In genomic region chr3:75297026-75297757, GRCm38 (mm10) we compare ENCODE assay signal across 14 mouse cellular contexts. TPM values are rescaled to one million over a fixed set of nuclear protein-coding genes. Genes with fewer than 3 reads are reported as not detected.
DNase-seq lines count a peak whose midpoint lies in the region; ATAC-seq lines count a peak whose summit lies in the region.
"Had no signal": no experiment of that assay in that cellular context is flagged by ENCODE, and none has a peak within 500 bp of the region (broad histone marks: within the 10 kb centered on the region; RNA-seq: fewer than 3 reads in every experiment).

No protein-coding gene starts in this region.

- H3K4me2 ChIP-seq in embryonic facial prominence, embryonic 14.5 days (ENCODE audit: low read depth, low read length): no peak overlapping the region
- no peak overlapping the region for H3K4me2 ChIP-seq in forebrain, embryonic 15.5 days (replicated peaks)
- no peak overlapping the region for H3K4me2 ChIP-seq in midbrain, embryonic 16.5 days (ENCODE audit: low read length)
- H3K4me2 ChIP-seq: midbrain, embryonic 12.5 days had no signal

- no peak overlapping the region for H3K9ac ChIP-seq in embryonic facial prominence, embryonic 14.5 days (ENCODE audit: low read depth, low read length)
- no peak overlapping the region for H3K9ac ChIP-seq in forebrain, embryonic 15.5 days (replicated peaks)
- 0 out of 2 replicates have a peak overlapping the region, but pooled peaks have one; percentile 14 for H3K9ac ChIP-seq in midbrain, embryonic 16.5 days (ENCODE audit: low read depth, low read length)
- H3K9ac ChIP-seq: midbrain, embryonic 12.5 days had no signal

- H3K9me3 ChIP-seq in embryonic facial prominence, embryonic 14.5 days (ENCODE audit: control insufficient read depth, low read length): no peaks in the 10 kb centered on the region
- no peaks in the 10 kb centered on the region for H3K9me3 ChIP-seq in embryonic facial prominence, embryonic 10.5 days
- H3K9me3 ChIP-seq in forebrain, embryonic 15.5 days: no peaks in the 10 kb centered on the region
- no peaks in the 10 kb centered on the region for H3K9me3 ChIP-seq in midbrain, embryonic 16.5 days (replicated peaks; ENCODE audit: control insufficient read depth, low read length, poor library complexity, severe bottlenecking)
- H3K9me3 ChIP-seq: limb, embryonic 10.5 days; midbrain, embryonic 12.5 days had no signal

- 50% methylated on average over 2 of the region's 2 CpGs for WGBS in embryonic facial prominence, embryonic 14.5 days
- 75% methylated on average over 2 of the region's 2 CpGs for WGBS in embryonic facial prominence, embryonic 10.5 days
- WGBS in forebrain, embryonic 15.5 days: 37% methylated on average over 2 of the region's 2 CpGs
- WGBS in midbrain, embryonic 16.5 days: 26% methylated on average over 2 of the region's 2 CpGs

- no peaks in the 10 kb centered on the region for H3K36me3 ChIP-seq in embryonic facial prominence, embryonic 14.5 days (ENCODE audit: control insufficient read depth, insufficient read depth, low read length)
- no peaks in the 10 kb centered on the region for H3K36me3 ChIP-seq in embryonic facial prominence, embryonic 10.5 days (replicated peaks)
- H3K36me3 ChIP-seq in forebrain, embryonic 15.5 days: no peaks in the 10 kb centered on the region
- no peaks in the 10 kb centered on the region for H3K36me3 ChIP-seq in midbrain, embryonic 16.5 days (ENCODE audit: control insufficient read depth, insufficient read depth, low read length)
- H3K36me3 ChIP-seq: limb, embryonic 10.5 days; midbrain, embryonic 12.5 days had no signal

- H3K27me3 ChIP-seq in embryonic facial prominence, embryonic 14.5 days (replicated peaks; ENCODE audit: control insufficient read depth, insufficient read depth, low read length): no peaks in the 10 kb centered on the region
- no peaks in the 10 kb centered on the region for H3K27me3 ChIP-seq in embryonic facial prominence, embryonic 10.5 days (replicated peaks; ENCODE audit: low read depth, poor library complexity, severe bottlenecking)
- no peaks in the 10 kb centered on the region for H3K27me3 ChIP-seq in forebrain, embryonic 15.5 days
- H3K27me3 ChIP-seq in midbrain, embryonic 16.5 days (ENCODE audit: control insufficient read depth, insufficient read depth, low read depth, low read length): no peaks in the 10 kb centered on the region
- H3K27me3 ChIP-seq: midbrain, embryonic 12.5 days had no signal

- H3K4me1 ChIP-seq in embryonic facial prominence, embryonic 14.5 days (ENCODE audit: control insufficient read depth, insufficient read depth, low read length): peaks cover 3% of the 10 kb centered on the region; the same call in 1 of the 2 replicates
- no peaks in the 10 kb centered on the region for H3K4me1 ChIP-seq in embryonic facial prominence, embryonic 10.5 days
- peaks cover 10% of the 10 kb centered on the region; the same call in 1 of the 2 replicates for H3K4me1 ChIP-seq in forebrain, embryonic 15.5 days
- peaks cover 10% of the 10 kb centered on the region for H3K4me1 ChIP-seq in midbrain, embryonic 16.5 days (ENCODE audit: control insufficient read depth, insufficient read depth, low read length)
- H3K4me1 ChIP-seq: limb, embryonic 10.5 days had no signal

- no peak overlapping the region for H3K27ac ChIP-seq in embryonic facial prominence, embryonic 14.5 days (replicated peaks; ENCODE audit: low read depth, low read length)
- no peak overlapping the region for H3K27ac ChIP-seq in embryonic facial prominence, embryonic 10.5 days (replicated peaks)
- H3K27ac ChIP-seq in forebrain, embryonic 15.5 days (replicated peaks): peak overlapping the region; percentile 5; the same call in 1 of the 2 replicates
- H3K27ac ChIP-seq in midbrain, embryonic 16.5 days (ENCODE audit: low read length): peak overlapping the region; percentile 55
- H3K27ac ChIP-seq: limb, embryonic 10.5 days; midbrain, embryonic 12.5 days had no signal

- intact Hi-C loops in left cerebral cortex, postnatal 4 days (cut with DNase I): no loop called here

- peak; percentile 45 for DNase-seq in embryonic facial prominence, embryonic 14.5 days (ENCODE audit: low spot score)
- DNase-seq in embryonic facial prominence, embryonic 10.5 days (ENCODE audit: low spot score): no peak
- DNase-seq in left cerebral cortex, adult 11 months (ENCODE audit: low spot score): peak; percentile 4
- DNase-seq in left cerebral cortex, postnatal 4 days: no peak
- DNase-seq in urinary bladder, postnatal 14 days (ENCODE audit: low spot score): no peak
- no peak for DNase-seq in urinary bladder, postnatal 36 days (ENCODE audit: low spot score in 2 of 2)
- DNase-seq: heart, adult 11 months; kidney, postnatal 36 days; lung, adult 18-20 months had no signal

- H3K4me3 ChIP-seq in embryonic facial prominence, embryonic 14.5 days (ENCODE audit: low read depth, low read length): no peak overlapping the region
- H3K4me3 ChIP-seq in embryonic facial prominence, embryonic 10.5 days: no peak overlapping the region
- no peak overlapping the region for H3K4me3 ChIP-seq in forebrain, embryonic 15.5 days
- H3K4me3 ChIP-seq in midbrain, embryonic 16.5 days (ENCODE audit: low read depth, low read length): no peak overlapping the region
- H3K4me3 ChIP-seq: limb, embryonic 10.5 days; midbrain, embryonic 12.5 days had no signal

- ATAC-seq in embryonic facial prominence, embryonic 14.5 days (ENCODE audit: low read depth): peak; percentile 53; the same call in 1 of the 2 replicates
- ATAC-seq in forebrain, embryonic 15.5 days (replicated peaks): peak; percentile 66
- ATAC-seq in midbrain, embryonic 16.5 days: peak; percentile 56

RNA-seq across cellular contexts. Expression of gene Serpini2, which starts 27.3 kb away (rescaled TPM):
- not detected in 2 replicates for polyA plus RNA-seq in embryonic facial prominence, embryonic 14.5 days (2014; fragmentation: Nextera tagmentation; extraction: Ambion mirVana)
- polyA plus RNA-seq in embryonic facial prominence, embryonic 10.5 days (2016; fragmentation: Nextera tagmentation; extraction: Ambion mirVana): not detected in 2 replicates
- total RNA-seq in left cerebral cortex, postnatal 4 days (2021): not detected
- polyA plus RNA-seq in forebrain, embryonic 15.5 days (2015; fragmentation: Nextera tagmentation; extraction: Ambion mirVana): not detected in 2 replicates
- polyA plus RNA-seq in midbrain, embryonic 16.5 days (2015; fragmentation: Nextera tagmentation; extraction: Ambion mirVana): not detected in 2 replicates
- total RNA-seq: ES-E14 had no signal
- polyA plus RNA-seq: limb, embryonic 10.5 days; midbrain, embryonic 12.5 days had no signal

Comparison
In these comparisons a context has a peak if more than half of its experiments do, and no peak if none do; other contexts are left out.
1. DNase-seq: peak in embryonic facial prominence, embryonic 14.5 days (single experiment) and left cerebral cortex, adult 11 months (single experiment); none in embryonic facial prominence, embryonic 10.5 days (single experiment), left cerebral cortex, postnatal 4 days (single experiment), urinary bladder, postnatal 14 days (single experiment) and urinary bladder, postnatal 36 days (0 of 2).
2. H3K27ac ChIP-seq: peak in forebrain, embryonic 15.5 days (single experiment) and midbrain, embryonic 16.5 days (single experiment); none in embryonic facial prominence, embryonic 14.5 days (single experiment) and embryonic facial prominence, embryonic 10.5 days (single experiment).
3. Peak in every context shown above with its lines, with median percentiles within 50 percentile points of each other: ATAC-seq.